Comparison of ENCODE assay signal across 10 mouse cellular contexts in genomic region chr5:131277227-131277626, GRCm38 (mm10). TPM values are rescaled to one million over a fixed set of nuclear protein-coding genes. Genes with fewer than 3 reads are reported as not detected.
DNase-seq lines count a peak whose midpoint lies in the region; ATAC-seq and TF ChIP-seq lines count a peak whose summit lies in the region.
"Had no signal": no experiment of that assay in that cellular context is flagged by ENCODE, and none has a peak within 500 bp of the region (broad histone marks: within the 10 kb centered on the region; RNA-seq: fewer than 3 reads in every experiment).

No protein-coding gene starts in this region.

- H3K9ac ChIP-seq in hindbrain, embryonic 13.5 days: no peak overlapping the region
- no peak overlapping the region for H3K9ac ChIP-seq in hindbrain, embryonic 11.5 days (ENCODE audit: low read depth, low read length)
- H3K9ac ChIP-seq in lung, postnatal 0 days (replicated peaks; ENCODE audit: low read depth): no peak overlapping the region

- no peak for ATAC-seq in hindbrain, embryonic 13.5 days (ENCODE audit: low FRiP score)
- no peak for ATAC-seq in hindbrain, embryonic 11.5 days (ENCODE audit: low FRiP score)
- no peak for ATAC-seq in lung, postnatal 0 days
- ATAC-seq in megakaryocyte progenitor cell, adult 5-6 weeks (replicated peaks; ENCODE audit: poor library complexity): no peak
- ATAC-seq: Patski had no signal

- peak overlapping the region; percentile 30; the same call in 1 of the 2 replicates for H3K27ac ChIP-seq in hindbrain, embryonic 13.5 days
- no peak overlapping the region for H3K27ac ChIP-seq in hindbrain, embryonic 11.5 days (ENCODE audit: low read depth, low read length)
- H3K27ac ChIP-seq in lung, postnatal 0 days (ENCODE audit: low read length): no peak overlapping the region

- H3K27me3 ChIP-seq in hindbrain, embryonic 13.5 days: no peaks in the 10 kb centered on the region
- H3K27me3 ChIP-seq in hindbrain, embryonic 11.5 days (ENCODE audit: control insufficient read depth, insufficient read depth, low read length): no peaks in the 10 kb centered on the region
- no peaks in the 10 kb centered on the region for H3K27me3 ChIP-seq in lung, postnatal 0 days (replicated peaks; ENCODE audit: insufficient read depth, low read length)
- H3K27me3 ChIP-seq: Patski had no signal

- TF ChIP-seq CTCF in lung, postnatal 0 days (IDR thresholded peaks at IDR 0.05): no peak

- 74% methylated on average over 7 of the region's 7 CpGs for WGBS in hindbrain, embryonic 13.5 days
- WGBS in hindbrain, embryonic 11.5 days: 96% methylated on average over 7 of the region's 7 CpGs
- 32% methylated on average over 7 of the region's 7 CpGs for WGBS in lung, postnatal 0 days

- peaks cover 7% of the 10 kb centered on the region; the same call in 1 of the 2 replicates for H3K4me1 ChIP-seq in hindbrain, embryonic 13.5 days (replicated peaks)
- H3K4me1 ChIP-seq in hindbrain, embryonic 11.5 days (replicated peaks; ENCODE audit: control insufficient read depth, insufficient read depth, low read length): no peaks in the 10 kb centered on the region
- H3K4me1 ChIP-seq in lung, postnatal 0 days (ENCODE audit: insufficient read depth, low read depth, low read length): no peaks in the 10 kb centered on the region

- no peak for TF ChIP-seq EP300 in lung, postnatal 0 days (IDR thresholded peaks at IDR 0.05)

- no peak overlapping the region for H3K4me2 ChIP-seq in hindbrain, embryonic 13.5 days
- no peak overlapping the region for H3K4me2 ChIP-seq in hindbrain, embryonic 11.5 days (replicated peaks; ENCODE audit: low read depth, low read length)
- no peak overlapping the region for H3K4me2 ChIP-seq in lung, postnatal 0 days (replicated peaks; ENCODE audit: low read depth, low read length)

- no peaks in the 10 kb centered on the region for H3K36me3 ChIP-seq in hindbrain, embryonic 13.5 days
- H3K36me3 ChIP-seq in hindbrain, embryonic 11.5 days (ENCODE audit: control insufficient read depth, insufficient read depth, low read length): no peaks in the 10 kb centered on the region
- no peaks in the 10 kb centered on the region for H3K36me3 ChIP-seq in lung, postnatal 0 days (ENCODE audit: insufficient read depth, low read length)

- H3K9me3 ChIP-seq in hindbrain, embryonic 13.5 days: no peaks in the 10 kb centered on the region; the same call in 1 of the 2 replicates
- no peaks in the 10 kb centered on the region for H3K9me3 ChIP-seq in hindbrain, embryonic 11.5 days (ENCODE audit: control insufficient read depth, low read length)
- no peaks in the 10 kb centered on the region for H3K9me3 ChIP-seq in lung, postnatal 0 days (ENCODE audit: low read length)

- no peak overlapping the region for H3K4me3 ChIP-seq in hindbrain, embryonic 13.5 days
- no peak overlapping the region for H3K4me3 ChIP-seq in hindbrain, embryonic 11.5 days (ENCODE audit: low read depth, low read length)
- H3K4me3 ChIP-seq in lung, postnatal 0 days (ENCODE audit: low read depth, low read length): no peak overlapping the region

- DNase-seq in adrenal gland, postnatal 10 days: peak; percentile 24
- DNase-seq in adrenal gland, postnatal 4 days (ENCODE audit: low spot score in 2 of 2): no peak
- DNase-seq in hindbrain, embryonic 11.5 days (ENCODE audit: low spot score): no peak
- DNase-seq in heart, postnatal 36 days: peak; percentile 8 to 11
- DNase-seq in lung, postnatal 0 days (ENCODE audit: low spot score): peak; percentile 23
- no peak for DNase-seq in embryo, embryonic 11 days
- DNase-seq: retina, postnatal 1 day had no signal

- intact Hi-C loops in heart, postnatal 36 days (cut with DNase I): no loop called here

RNA-seq across cellular contexts. Expression of gene Galnt17, which starts 31.1 kb away (rescaled TPM):
- total RNA-seq in adrenal gland, postnatal 10 days (2021): 1 to 10 TPM; 4.9 to 7.9 TPM
- 1 to 10 TPM; 8.4 to 8.9 TPM for total RNA-seq in adrenal gland, postnatal 4 days (2021)
- polyA plus RNA-seq in hindbrain, embryonic 13.5 days (2015; fragmentation: Nextera tagmentation; extraction: Ambion mirVana): 7.9 and 9.6 TPM in 2 replicates
- polyA plus RNA-seq in hindbrain, embryonic 11.5 days (2014; fragmentation: Nextera tagmentation; extraction: Ambion mirVana): 1.9 and 2.0 TPM in 2 replicates
- 1 to 10 TPM; 4.1 to 5.7 TPM for total RNA-seq in heart, postnatal 36 days (2021)
- polyA plus RNA-seq in lung, postnatal 0 days (2015; fragmentation: Nextera tagmentation; extraction: Ambion mirVana): 0.08 and 0.45 TPM in 2 replicates
- total RNA-seq in megakaryocyte progenitor cell, adult 5-6 weeks (2015): not detected in 2 replicates
- total RNA-seq in megakaryocyte progenitor cell, adult 5-6 weeks (2017): not detected in 2 replicates

Comparison
In these comparisons a context has a peak if more than half of its experiments do, and no peak if none do; other contexts are left out.
1. DNase-seq: peak in adrenal gland, postnatal 10 days (single experiment), heart, postnatal 36 days (2 of 2) and lung, postnatal 0 days (single experiment); none in adrenal gland, postnatal 4 days (0 of 2), hindbrain, embryonic 11.5 days (single experiment) and embryo, embryonic 11 days (single experiment).
2. RNA of gene Galnt17, which starts 31.1 kb away (total RNA-seq): 8.4 to 8.9 TPM in adrenal gland, postnatal 4 days, 4.9 to 7.9 TPM in adrenal gland, postnatal 10 days and 4.1 to 5.7 TPM in heart, postnatal 36 days; not detected in megakaryocyte progenitor cell, adult 5-6 weeks; every median in the first group is over 4 times any median in the second.